Mouse (Mus musculus): Measurements from ENCODE around the gene Lpar1. TPM values are rescaled to one million over a fixed set of nuclear protein-coding genes. Genes with fewer than 3 reads are reported as not detected.

Gene Lpar1
- polyA plus RNA-seq, 1 experiment from 2014 or later = 37.4 TPM

DNA sequence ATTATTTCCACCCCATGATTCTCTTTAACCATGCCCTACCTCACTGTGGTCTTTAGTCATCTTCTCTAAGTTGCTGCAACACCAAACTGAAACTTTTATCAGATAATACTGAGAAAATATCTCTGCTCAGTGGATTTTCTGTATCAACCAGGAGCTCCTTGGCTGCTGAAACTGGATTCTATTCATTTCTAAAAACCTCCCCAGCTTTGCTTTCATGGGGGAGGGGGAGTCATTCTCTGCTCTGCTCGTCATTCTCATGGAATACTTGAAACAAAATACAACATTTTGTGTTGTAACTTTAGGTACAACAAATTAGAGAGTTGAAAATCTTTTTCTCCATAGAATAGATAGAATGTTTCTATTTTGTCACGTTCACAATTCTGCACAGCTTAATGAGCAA, 18.7 kb upstream of the Lpar1 start:
- Histone ChIP-seq H3K9me3 (ENCODE audit: control insufficient read depth, low read length) (no peaks in the 10 kb centered on the region), H3K4me2 (replicated peaks; ENCODE audit: low read depth, low read length) (no peak overlapping the region), H3K27ac (ENCODE audit: low read depth, low read length) (no peak overlapping the region), H3K9ac (ENCODE audit: low read depth, low read length) (no peak overlapping the region), H3K4me1 (ENCODE audit: control insufficient read depth, insufficient read depth, low read length) (no peaks in the 10 kb centered on the region), H3K4me3 (ENCODE audit: low read length) (no peak overlapping the region), H3K27me3 (ENCODE audit: control insufficient read depth, insufficient read depth, low read length) (no peaks in the 10 kb centered on the region), H3K36me3 (ENCODE audit: control insufficient read depth, insufficient read depth, low read length) (no peaks in the 10 kb centered on the region)
- ATAC-seq (ENCODE audit: low FRiP score, low TSS enrichment) = no peak
- 55% methylated on average over 2 of the region's 2 CpGs for WGBS

DNA sequence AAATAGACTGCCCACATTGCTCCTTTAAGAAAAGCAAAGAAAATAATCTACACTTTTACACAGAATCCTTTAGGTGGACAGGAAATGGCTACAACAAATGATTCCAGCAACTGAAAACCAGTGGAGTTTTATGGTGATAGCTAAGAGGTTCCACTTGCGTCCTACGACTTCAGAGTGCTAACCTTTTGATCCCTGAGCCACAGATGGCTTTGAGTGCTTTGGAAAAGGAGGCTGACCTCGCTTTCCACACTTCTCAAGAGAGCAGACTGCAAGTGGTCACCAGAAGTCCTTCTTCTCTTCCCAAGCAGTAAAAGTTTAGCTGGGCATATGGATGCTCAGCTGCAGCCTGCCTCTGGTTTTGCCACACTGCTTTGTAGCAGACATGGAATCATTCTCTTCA, 18.0 kb upstream of the Lpar1 start:
- no peak overlapping the region for H3K27ac ChIP-seq (ENCODE audit: low read depth, low read length)
- WGBS = 18% methylated on average over 3 of the region's 3 CpGs
- no peaks in the 10 kb centered on the region for H3K36me3 ChIP-seq (ENCODE audit: control insufficient read depth, insufficient read depth, low read length)
- no peak overlapping the region for H3K4me3 ChIP-seq (ENCODE audit: low read length)
- no peaks in the 10 kb centered on the region for H3K4me1 ChIP-seq (ENCODE audit: control insufficient read depth, insufficient read depth, low read length)
- no peak for ATAC-seq (ENCODE audit: low FRiP score, low TSS enrichment)
- H3K9ac ChIP-seq (ENCODE audit: low read depth, low read length) = no peak overlapping the region
- no peaks in the 10 kb centered on the region for H3K9me3 ChIP-seq (ENCODE audit: control insufficient read depth, low read length)
- H3K4me2 ChIP-seq (replicated peaks; ENCODE audit: low read depth, low read length) = no peak overlapping the region
- H3K27me3 ChIP-seq (ENCODE audit: control insufficient read depth, insufficient read depth, low read length) = no peaks in the 10 kb centered on the region

DNA sequence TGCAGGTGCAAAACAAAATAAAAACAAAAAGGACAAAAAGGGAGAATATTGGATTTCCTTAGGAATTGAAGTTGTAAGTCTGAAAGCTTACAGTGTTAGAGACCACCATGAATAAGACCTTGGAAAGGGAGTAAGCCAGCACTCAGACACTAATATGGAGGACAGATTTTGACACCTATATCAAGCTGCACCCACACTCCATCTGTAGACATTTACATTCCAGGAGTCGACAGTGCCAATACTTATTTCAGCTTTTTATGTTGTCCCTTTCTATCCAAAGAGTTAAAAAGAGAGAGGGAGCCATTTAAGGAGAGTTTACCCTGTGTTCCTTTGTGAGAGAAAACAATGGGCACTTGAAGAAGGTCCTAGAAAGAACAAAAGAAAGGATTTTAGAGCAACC, 17.5 kb upstream of the Lpar1 start:
- H3K36me3 ChIP-seq (ENCODE audit: control insufficient read depth, insufficient read depth, low read length) = no peaks in the 10 kb centered on the region
- no peak overlapping the region for H3K27ac ChIP-seq (ENCODE audit: low read depth, low read length)
- no peak overlapping the region for H3K9ac ChIP-seq (ENCODE audit: low read depth, low read length)
- H3K9me3 ChIP-seq (ENCODE audit: control insufficient read depth, low read length) = no peaks in the 10 kb centered on the region
- H3K4me1 ChIP-seq (ENCODE audit: control insufficient read depth, insufficient read depth, low read length) = no peaks in the 10 kb centered on the region
- no peak for ATAC-seq (ENCODE audit: low FRiP score, low TSS enrichment)
- no peak overlapping the region for H3K4me3 ChIP-seq (ENCODE audit: low read length)
- 54% methylated on average over 1 of the region's 1 CpGs for WGBS
- no peaks in the 10 kb centered on the region for H3K27me3 ChIP-seq (ENCODE audit: control insufficient read depth, insufficient read depth, low read length)
- no peak overlapping the region for H3K4me2 ChIP-seq (replicated peaks; ENCODE audit: low read depth, low read length)

DNA sequence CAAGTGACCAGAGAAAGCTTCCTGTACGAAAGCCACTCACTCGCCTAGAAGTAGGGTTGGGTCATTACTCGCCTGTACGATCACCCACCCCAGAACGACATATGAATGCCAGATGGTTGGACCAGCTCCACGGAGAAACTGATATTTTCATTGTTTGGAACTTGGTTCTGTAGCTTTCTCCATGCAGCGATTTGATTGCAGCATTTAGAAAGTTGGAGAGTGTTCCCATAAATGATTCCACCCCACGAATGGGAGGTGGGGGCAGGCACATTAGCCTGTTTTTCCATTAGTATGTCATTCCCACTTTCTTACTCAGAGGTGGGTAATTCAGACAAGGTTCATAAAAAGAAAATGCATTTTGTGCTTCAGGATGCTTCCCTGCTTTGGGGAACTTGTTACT, 14.8 kb upstream of the Lpar1 start:
- H3K4me2 ChIP-seq (replicated peaks; ENCODE audit: low read depth, low read length) = no peak overlapping the region
- H3K27ac ChIP-seq (ENCODE audit: low read depth, low read length) = no peak overlapping the region
- no peaks in the 10 kb centered on the region for H3K9me3 ChIP-seq (ENCODE audit: control insufficient read depth, low read length)
- ATAC-seq (ENCODE audit: low FRiP score, low TSS enrichment) = no peak
- no peak overlapping the region for H3K9ac ChIP-seq (ENCODE audit: low read depth, low read length)
- no peaks in the 10 kb centered on the region for H3K36me3 ChIP-seq (ENCODE audit: control insufficient read depth, insufficient read depth, low read length)
- H3K27me3 ChIP-seq (ENCODE audit: control insufficient read depth, insufficient read depth, low read length) = no peaks in the 10 kb centered on the region
- H3K4me1 ChIP-seq (ENCODE audit: control insufficient read depth, insufficient read depth, low read length) = no peaks in the 10 kb centered on the region
- 76% methylated on average over 8 of the region's 8 CpGs for WGBS
- H3K4me3 ChIP-seq (ENCODE audit: low read length) = no peak overlapping the region

DNA sequence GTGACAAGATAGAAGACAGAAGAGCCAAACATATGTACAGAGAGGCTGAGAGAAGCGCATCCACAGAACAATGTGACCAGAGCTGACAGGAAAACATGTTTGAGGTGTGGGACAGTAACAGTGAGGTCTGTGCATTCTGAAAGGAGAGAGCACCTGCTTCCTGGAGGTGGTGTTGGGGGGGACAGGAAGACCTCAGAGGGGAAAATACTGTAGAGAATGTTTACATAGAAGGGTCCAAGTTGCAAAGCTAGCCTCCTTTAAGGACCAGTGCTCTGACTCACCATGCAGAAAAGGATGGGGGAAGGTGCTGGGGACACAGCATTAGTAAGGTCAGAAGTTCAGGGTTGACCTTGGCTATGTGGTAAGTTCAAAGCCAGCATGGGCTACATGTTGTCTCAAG, 9.1 kb upstream of the Lpar1 start:
- no peaks in the 10 kb centered on the region for H3K27me3 ChIP-seq (ENCODE audit: control insufficient read depth, insufficient read depth, low read length)
- H3K27ac ChIP-seq (ENCODE audit: low read depth, low read length) = no peak overlapping the region
- H3K36me3 ChIP-seq (ENCODE audit: control insufficient read depth, insufficient read depth, low read length) = no peaks in the 10 kb centered on the region
- H3K4me3 ChIP-seq (ENCODE audit: low read length) = no peak overlapping the region
- H3K9me3 ChIP-seq (ENCODE audit: control insufficient read depth, low read length) = no peaks in the 10 kb centered on the region
- no peak for ATAC-seq (ENCODE audit: low FRiP score, low TSS enrichment)
- H3K4me2 ChIP-seq (replicated peaks; ENCODE audit: low read depth, low read length) = no peak overlapping the region
- H3K4me1 ChIP-seq (ENCODE audit: control insufficient read depth, insufficient read depth, low read length) = no peaks in the 10 kb centered on the region
- 94% methylated on average over 1 of the region's 1 CpGs for WGBS
- H3K9ac ChIP-seq (ENCODE audit: low read depth, low read length) = no peak overlapping the region

DNA sequence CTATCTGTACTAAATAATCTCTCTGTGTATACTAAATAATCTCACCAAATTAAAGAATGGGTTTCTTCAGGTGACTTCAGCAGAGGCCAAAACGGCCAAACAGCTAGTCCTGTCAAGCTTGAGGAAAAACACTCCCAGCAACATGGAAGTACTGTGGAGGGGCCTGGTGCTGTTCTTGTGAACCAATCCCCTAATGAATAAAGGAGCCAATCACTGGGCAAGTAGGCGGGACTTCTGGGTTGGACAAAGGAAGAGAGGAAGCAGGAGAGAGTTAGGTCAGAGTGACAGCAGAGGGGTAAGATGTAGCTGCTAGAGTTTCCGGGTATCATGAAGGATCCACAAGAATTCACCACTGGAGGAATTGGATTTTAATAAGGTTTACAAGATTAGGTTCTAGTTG, 3.3 kb upstream of the Lpar1 start:
- Histone ChIP-seq H3K27me3 (ENCODE audit: control insufficient read depth, insufficient read depth, low read length) (no peaks in the 10 kb centered on the region), H3K9me3 (ENCODE audit: control insufficient read depth, low read length) (no peaks in the 10 kb centered on the region), H3K27ac (ENCODE audit: low read depth, low read length) (no peak overlapping the region), H3K4me1 (ENCODE audit: control insufficient read depth, insufficient read depth, low read length) (0 out of 2 replicates have a peak, but pooled peaks cover 5% of the 10 kb centered on the region), H3K36me3 (ENCODE audit: control insufficient read depth, insufficient read depth, low read length) (no peaks in the 10 kb centered on the region), H3K4me2 (replicated peaks; ENCODE audit: low read depth, low read length) (no peak overlapping the region), H3K4me3 (ENCODE audit: low read length) (no peak overlapping the region), H3K9ac (ENCODE audit: low read depth, low read length) (no peak overlapping the region)
- no peak for ATAC-seq (ENCODE audit: low FRiP score, low TSS enrichment)
- 78% methylated on average over 3 of the region's 3 CpGs for WGBS

DNA sequence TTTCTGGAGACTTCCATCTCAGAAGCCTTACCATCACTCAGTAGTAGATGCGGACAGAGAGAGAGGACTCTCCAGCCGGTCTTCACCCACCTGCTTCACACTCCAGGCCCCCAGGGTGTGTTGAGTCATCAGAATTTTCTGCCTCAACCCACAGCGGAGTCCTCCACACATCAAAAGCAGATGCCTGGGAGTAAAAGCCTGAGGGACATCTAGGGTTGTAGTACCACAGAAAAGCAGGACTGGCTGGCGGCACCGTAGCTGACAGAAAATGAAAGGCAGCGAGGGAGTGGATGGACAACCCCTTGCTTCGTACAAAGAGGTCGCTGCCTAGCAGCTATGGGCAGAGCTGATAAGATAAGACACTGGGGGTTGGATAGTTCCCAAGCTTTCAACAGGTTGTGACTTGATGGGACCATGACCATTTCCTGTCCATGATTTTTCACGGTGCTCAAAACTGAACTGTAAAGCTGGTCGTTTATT, 701 bp upstream of the Lpar1 start:
- ATAC-seq (ENCODE audit: low FRiP score, low TSS enrichment) = no peak
- no peak overlapping the region for H3K4me2 ChIP-seq (replicated peaks; ENCODE audit: low read depth, low read length)
- 0 out of 2 replicates have a peak, but pooled peaks cover 5% of the 10 kb centered on the region for H3K4me1 ChIP-seq (ENCODE audit: control insufficient read depth, insufficient read depth, low read length)
- H3K27me3 ChIP-seq (ENCODE audit: control insufficient read depth, insufficient read depth, low read length) = no peaks in the 10 kb centered on the region
- WGBS = 45% methylated on average over 10 of the region's 10 CpGs
- H3K36me3 ChIP-seq (ENCODE audit: control insufficient read depth, insufficient read depth, low read length) = no peaks in the 10 kb centered on the region
- H3K9ac ChIP-seq (ENCODE audit: low read depth, low read length) = no peak overlapping the region
- no peak overlapping the region; the same call in 1 of the 2 replicates for H3K4me3 ChIP-seq (ENCODE audit: low read length)
- no peak overlapping the region for H3K27ac ChIP-seq (ENCODE audit: low read depth, low read length)
- H3K9me3 ChIP-seq (ENCODE audit: control insufficient read depth, low read length) = no peaks in the 10 kb centered on the region

DNA sequence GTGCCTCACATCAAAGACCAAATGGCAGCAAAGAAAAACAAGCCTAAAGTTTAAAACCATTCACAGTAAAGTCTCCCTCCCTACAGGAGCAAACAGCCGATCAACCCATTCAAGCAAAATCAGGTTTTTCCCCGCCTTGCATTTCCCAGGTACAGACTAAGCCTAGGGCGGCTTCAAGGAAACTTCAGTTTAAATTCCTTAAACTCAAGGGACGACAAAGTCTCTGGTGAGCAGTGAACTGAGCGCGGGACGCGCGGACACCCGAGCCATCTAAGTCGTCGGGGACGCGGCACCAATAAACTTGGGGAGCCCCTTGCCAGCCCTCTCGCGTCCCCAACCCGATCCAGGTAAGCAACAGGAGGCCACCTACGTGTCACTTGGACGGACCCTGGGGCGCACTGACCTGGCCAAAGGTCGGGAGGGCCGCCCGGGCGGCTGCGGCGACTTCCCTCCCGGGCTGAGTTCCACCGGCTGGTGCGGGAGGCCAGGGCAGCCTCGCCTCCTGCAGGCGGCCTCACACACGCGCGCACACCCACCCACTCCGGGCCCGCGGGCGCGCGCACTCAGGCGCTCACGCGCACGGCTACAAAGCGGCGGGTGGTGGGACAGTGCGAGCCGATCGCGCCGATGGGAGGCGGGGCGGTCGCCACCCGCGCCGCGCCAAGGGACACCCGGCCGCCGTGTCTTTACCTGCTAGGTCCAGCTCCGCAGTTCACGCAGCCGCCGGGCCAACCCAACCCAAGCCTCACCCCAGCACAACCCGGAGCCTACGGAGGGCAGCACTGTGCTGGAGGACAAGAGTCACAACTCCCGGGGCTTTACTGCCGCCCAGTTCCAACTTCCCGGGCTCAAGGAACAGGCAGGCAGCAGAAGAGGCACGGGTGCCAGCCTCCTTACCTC, 717 bp downstream of the Lpar1 start:
- Histone ChIP-seq H3K27ac (ENCODE audit: low read depth, low read length) (peak overlapping the region; percentile 80), H3K9ac (ENCODE audit: low read depth, low read length) (peak overlapping the region; percentile 81), H3K27me3 (ENCODE audit: control insufficient read depth, insufficient read depth, low read length) (no peaks in the 10 kb centered on the region), H3K4me2 (replicated peaks; ENCODE audit: low read depth, low read length) (peak overlapping the region; percentile 93), H3K4me3 (ENCODE audit: low read length) (peak overlapping the region; percentile 73), H3K4me1 (ENCODE audit: control insufficient read depth, insufficient read depth, low read length) (peaks cover 5% of the 10 kb centered on the region; the same call in 1 of the 2 replicates), H3K36me3 (ENCODE audit: control insufficient read depth, insufficient read depth, low read length) (no peaks in the 10 kb centered on the region), H3K9me3 (ENCODE audit: control insufficient read depth, low read length) (no peaks in the 10 kb centered on the region)
- under 1% methylated on average over 70 of the region's 71 CpGs for WGBS
- ATAC-seq (ENCODE audit: low FRiP score, low TSS enrichment) = peak; percentile 92

DNA sequence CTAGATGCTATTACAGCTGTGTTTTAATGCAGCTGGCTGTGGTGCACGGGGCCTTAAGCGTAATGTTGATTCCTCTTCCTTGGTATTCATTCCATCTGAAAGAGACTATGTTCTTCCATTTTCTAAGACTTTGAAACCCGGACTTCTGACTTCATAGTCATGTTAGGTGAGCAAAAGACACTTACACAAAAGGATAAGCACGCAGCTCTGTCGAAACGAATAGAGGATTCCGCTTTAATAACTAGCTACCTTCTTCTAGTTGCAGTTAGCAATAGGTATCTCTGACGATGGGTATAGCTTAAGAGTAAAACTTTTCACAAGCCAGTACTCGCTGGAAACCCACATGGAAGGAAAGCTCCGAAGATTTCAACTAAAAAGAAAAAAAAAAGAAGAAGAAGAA, 1.5 kb downstream of the Lpar1 start:
- 3% methylated on average over 10 of the region's 10 CpGs for WGBS
- peak overlapping the region; percentile 80 for H3K27ac ChIP-seq (ENCODE audit: low read depth, low read length)
- peak overlapping the region; percentile 93 for H3K4me2 ChIP-seq (replicated peaks; ENCODE audit: low read depth, low read length)
- H3K27me3 ChIP-seq (ENCODE audit: control insufficient read depth, insufficient read depth, low read length) = no peaks in the 10 kb centered on the region
- peak overlapping the region; percentile 81 for H3K9ac ChIP-seq (ENCODE audit: low read depth, low read length)
- peak overlapping the region; percentile 73 for H3K4me3 ChIP-seq (ENCODE audit: low read length)
- H3K36me3 ChIP-seq (ENCODE audit: control insufficient read depth, insufficient read depth, low read length) = no peaks in the 10 kb centered on the region; the same call in 1 of the 2 replicates
- ATAC-seq (ENCODE audit: low FRiP score, low TSS enrichment) = no peak
- H3K4me1 ChIP-seq (ENCODE audit: control insufficient read depth, insufficient read depth, low read length) = peaks cover 5% of the 10 kb centered on the region; the same call in 1 of the 2 replicates
- no peaks in the 10 kb centered on the region for H3K9me3 ChIP-seq (ENCODE audit: control insufficient read depth, low read length)

All from kidney, embryonic 14.5 days (tissue).